Mouse (Mus musculus): ENCODE measurements around the gene Wbp2. TPM values are rescaled to one million over a fixed set of nuclear protein-coding genes. Genes with fewer than 3 reads are reported as not detected.
A peak's percentile ranks its signal among the peaks of the same experiment; 100 is the strongest.
"Not testable (repeated sequence)": the region's sequence is repeated elsewhere in the genome, so short reads cannot be mapped to it uniquely, and the experiment has no call there.

Gene Wbp2
- polyA plus RNA-seq (2012; ENCODE audit: insufficient read depth, insufficient read length, missing spikeins), result 73.7 and 124 TPM in 2 replicates

- Histone ChIP-seq H3K4me3 (ENCODE audit: insufficient read depth, low read depth, low read length) (peak within 1 kb of the TSS; percentile 75), H3K27ac (replicated peaks; ENCODE audit: low read depth, low read length) (peak within 1 kb of the TSS; percentile 94), H3K4me1 (ENCODE audit: control insufficient read depth, insufficient read depth, insufficient read length, low read length) (peaks cover 8% of the 10 kb centered on the region; the same call in 1 of the 2 replicates)
These were observed at the start of gene Wbp2 for GRCm38 (mm10) chr11:116086258-116087193. Wbp2 (minus strand) TSS chr11:116086995.

GRCm38 (mm10) chr11:116134171-116134570, 47.4 kb upstream of the Wbp2 start:
- Histone ChIP-seq H3K4me1 (ENCODE audit: control insufficient read depth, insufficient read depth, insufficient read length, low read length) (peaks cover 6% of the 10 kb centered on the region; the same call in 1 of the 2 replicates), H3K4me3 (ENCODE audit: insufficient read depth, low read depth, low read length) (no peak overlapping the region), H3K27ac (replicated peaks; ENCODE audit: low read depth, low read length) (no peak overlapping the region)

- Histone ChIP-seq H3K4me1 (ENCODE audit: control insufficient read depth, insufficient read depth, insufficient read length, low read length) (peaks cover 7% of the 10 kb centered on the region; the same call in 1 of the 2 replicates), H3K27ac (replicated peaks; ENCODE audit: low read depth, low read length) (no peak overlapping the region), H3K4me3 (ENCODE audit: insufficient read depth, low read depth, low read length) (no peak overlapping the region)
These were observed 46.7 kb upstream of the Wbp2 start for GRCm38 (mm10) chr11:116133497-116133896.

- Histone ChIP-seq H3K4me1 (ENCODE audit: control insufficient read depth, insufficient read depth, insufficient read length, low read length) (peaks cover 11% of the 10 kb centered on the region), H3K4me3 (ENCODE audit: insufficient read depth, low read depth, low read length) (no peak overlapping the region), H3K27ac (replicated peaks; ENCODE audit: low read depth, low read length) (no peak overlapping the region)
These were observed 45.9 kb upstream of the Wbp2 start for GRCm38 (mm10) chr11:116132366-116133333.

- Histone ChIP-seq H3K4me1 (ENCODE audit: control insufficient read depth, insufficient read depth, insufficient read length, low read length) (peaks cover 16% of the 10 kb centered on the region), H3K4me3 (ENCODE audit: insufficient read depth, low read depth, low read length) (peak overlapping the region; percentile 94)
These were observed 44.8 kb upstream of the Wbp2 start for GRCm38 (mm10) chr11:116131349-116132170.

DNA sequence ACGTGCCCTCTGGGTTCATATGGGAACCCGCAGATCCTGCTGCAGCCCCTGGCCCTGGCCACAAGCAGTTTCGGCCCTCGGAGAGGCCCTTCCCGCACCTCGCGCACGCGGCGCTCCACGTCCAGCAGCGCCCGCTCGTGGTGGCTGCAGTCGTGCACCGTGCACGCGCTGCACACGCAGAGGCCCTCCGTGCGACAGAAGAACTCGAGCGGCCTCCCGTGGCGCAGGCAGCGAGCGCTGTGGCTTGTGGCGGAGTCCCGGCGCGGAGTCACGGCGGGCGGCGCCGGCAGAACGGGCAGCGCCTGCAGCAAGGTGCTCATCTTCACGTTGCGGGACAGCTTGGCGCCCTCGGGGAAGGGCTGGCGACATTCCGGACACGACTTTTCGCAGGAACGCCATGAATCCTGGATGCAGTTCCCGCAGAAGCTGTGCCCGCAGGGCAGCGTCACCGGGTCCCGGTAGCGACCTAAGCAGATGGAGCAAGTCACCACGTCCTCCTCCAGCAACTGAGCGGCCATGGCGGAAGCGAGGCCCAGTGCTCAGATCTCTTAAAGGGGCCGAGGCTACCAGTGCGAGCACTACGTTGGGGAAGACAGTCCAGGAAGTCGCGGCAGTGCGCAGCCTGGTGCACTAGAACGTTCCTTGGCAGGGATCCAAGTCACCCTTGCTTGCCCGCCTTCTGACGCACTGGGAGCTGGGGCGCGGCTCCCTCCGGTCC, 43.9 kb upstream of the Wbp2 start, which contains the start of gene Trim65:
Trim65 (minus strand) TSS at position 641 of the 718 bp plus-strand sequence.
- peaks cover 16% of the 10 kb centered on the region for H3K4me1 ChIP-seq (ENCODE audit: control insufficient read depth, insufficient read depth, insufficient read length, low read length)
- H3K27ac ChIP-seq (replicated peaks; ENCODE audit: low read depth, low read length), result peak within 1 kb of the TSS; percentile 96
- peak within 1 kb of the TSS; percentile 94 for H3K4me3 ChIP-seq (ENCODE audit: insufficient read depth, low read depth, low read length)

More at GRCm38 (mm10) chr11:116131349-116132170, 44.8 kb upstream of the Wbp2 start:
- H3K27ac ChIP-seq (replicated peaks; ENCODE audit: low read depth, low read length), result peak overlapping the region; percentile 96

DNA sequence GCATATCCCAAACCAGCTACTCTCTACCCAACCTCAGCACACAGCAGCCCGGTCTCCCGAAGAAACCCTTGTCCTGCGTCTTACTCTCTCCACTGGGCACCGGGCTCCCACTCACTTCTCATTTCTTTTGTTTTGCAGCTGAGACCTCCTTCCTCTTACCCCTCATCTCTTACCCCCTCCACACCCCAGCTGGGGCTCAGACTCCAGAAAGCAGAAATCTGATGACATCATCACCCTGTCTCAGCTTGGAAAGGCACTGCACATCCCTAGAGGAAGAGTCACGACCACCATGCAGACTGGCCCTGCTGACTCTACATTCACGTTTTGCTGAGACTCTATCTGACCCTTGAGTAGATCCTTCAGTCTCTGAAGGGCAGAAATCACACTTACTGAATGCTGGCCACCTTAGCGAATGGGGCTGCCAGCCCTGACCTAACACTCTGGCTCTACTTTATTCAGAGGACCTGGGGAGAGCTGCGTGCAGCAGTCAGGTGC, 43.2 kb upstream of the Wbp2 start:
- peaks cover 16% of the 10 kb centered on the region for H3K4me1 ChIP-seq (ENCODE audit: control insufficient read depth, insufficient read depth, insufficient read length, low read length)
- peak overlapping the region; percentile 94 for H3K4me3 ChIP-seq (ENCODE audit: insufficient read depth, low read depth, low read length)
- peak overlapping the region; percentile 58 for H3K27ac ChIP-seq (replicated peaks; ENCODE audit: low read depth, low read length)

- H3K4me3 ChIP-seq (ENCODE audit: insufficient read depth, low read depth, low read length), result peak overlapping the region; percentile 94
- H3K4me1 ChIP-seq (ENCODE audit: control insufficient read depth, insufficient read depth, insufficient read length, low read length), result peaks cover 16% of the 10 kb centered on the region
- H3K27ac ChIP-seq (replicated peaks; ENCODE audit: low read depth, low read length), result peak overlapping the region; percentile 33; the same call in 1 of the 2 replicates
These were observed 42.4 kb upstream of the Wbp2 start for GRCm38 (mm10) chr11:116129091-116129790.

- Histone ChIP-seq H3K4me1 (ENCODE audit: control insufficient read depth, insufficient read depth, insufficient read length, low read length) (peaks cover 16% of the 10 kb centered on the region), H3K4me3 (ENCODE audit: insufficient read depth, low read depth, low read length) (no peak overlapping the region), H3K27ac (replicated peaks; ENCODE audit: low read depth, low read length) (no peak overlapping the region)
These were observed 41.2 kb upstream of the Wbp2 start for GRCm38 (mm10) chr11:116127986-116128385.

- Histone ChIP-seq H3K27ac (replicated peaks; ENCODE audit: low read depth, low read length) (no peak within 1 kb of the TSS), H3K4me1 (ENCODE audit: control insufficient read depth, insufficient read depth, insufficient read length, low read length) (peaks cover 16% of the 10 kb centered on the region), H3K4me3 (ENCODE audit: insufficient read depth, low read depth, low read length) (no peak within 1 kb of the TSS)
These were observed 40.6 kb upstream of the Wbp2 start, which contains the start of gene Trim47 for GRCm38 (mm10) chr11:116127156-116127980. Trim47 (minus strand) TSS chr11:116127210.

- Histone ChIP-seq H3K27ac (replicated peaks; ENCODE audit: low read depth, low read length) (no peak overlapping the region), H3K4me3 (ENCODE audit: insufficient read depth, low read depth, low read length) (no peak overlapping the region), H3K4me1 (ENCODE audit: control insufficient read depth, insufficient read depth, insufficient read length, low read length) (peaks cover 16% of the 10 kb centered on the region)
These were observed 39.5 kb upstream of the Wbp2 start for GRCm38 (mm10) chr11:116126261-116126660.

DNA sequence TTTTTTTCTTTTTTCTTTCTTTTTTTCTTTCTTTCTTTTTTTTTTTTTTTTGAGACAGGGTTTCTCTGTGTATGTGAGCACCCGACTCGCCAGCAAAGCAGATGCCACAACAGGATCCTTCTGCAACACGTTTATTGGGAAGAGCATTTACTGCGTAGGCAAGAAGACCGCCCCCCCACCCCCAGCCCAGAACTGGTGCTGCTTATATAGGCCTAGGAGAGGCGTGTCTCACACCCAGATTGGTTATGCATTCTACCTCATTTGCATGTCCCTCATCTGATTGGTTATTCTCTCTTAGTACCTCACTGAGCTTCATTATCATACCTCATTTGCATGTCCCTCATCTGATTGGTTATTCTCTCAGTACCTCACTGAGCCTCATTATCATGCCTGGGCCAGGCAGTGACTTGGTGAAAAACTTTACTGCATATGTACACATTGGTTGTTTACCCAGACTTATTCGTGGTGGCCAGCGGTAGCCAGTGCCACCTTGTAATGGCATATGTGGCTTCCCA, 35.0 kb upstream of the Wbp2 start:
- H3K27ac ChIP-seq (replicated peaks; ENCODE audit: low read depth, low read length); H3K4me3 ChIP-seq (ENCODE audit: insufficient read depth, low read depth, low read length); H3K4me1 ChIP-seq (ENCODE audit: control insufficient read depth, insufficient read depth, insufficient read length, low read length): not testable (repeated sequence)

Measured in brown adipose tissue, adult 24 weeks (tissue).